Mouse (Mus musculus): ENCODE results near the gene Fxyd3. TPM values are rescaled to one million over a fixed set of nuclear protein-coding genes. Genes with fewer than 3 reads are reported as not detected.

Gene Fxyd3
- polyA plus RNA-seq, 1 experiment from 2014 or later: 1.1 TPM

DNA sequence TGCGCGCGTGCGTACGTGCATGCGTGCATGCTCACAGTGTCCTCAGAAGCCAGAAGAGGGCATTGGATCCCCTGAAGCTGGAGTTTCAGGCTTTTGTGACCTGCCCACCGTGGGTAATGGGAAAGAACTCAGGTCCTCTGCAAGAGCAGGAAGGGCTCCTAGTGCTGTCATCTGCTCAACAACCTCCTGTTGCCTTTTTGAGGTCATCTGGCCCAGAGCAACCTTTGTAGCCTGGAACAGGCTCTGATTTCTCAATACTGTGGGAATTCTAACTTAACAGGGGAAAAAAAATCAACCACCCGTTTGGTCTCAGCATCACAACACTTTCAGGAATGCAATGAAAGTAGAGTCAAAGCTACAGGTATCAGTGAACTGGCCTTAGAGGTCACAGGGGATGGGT lies 3.2 kb upstream of the Fxyd3 start:
- H3K36me3 ChIP-seq (replicated peaks): no peaks in the 10 kb centered on the region
- WGBS: 88% methylated on average over 8 of the region's 8 CpGs
- H3K9ac ChIP-seq: no peak overlapping the region
- no peak overlapping the region for H3K27ac ChIP-seq
- no peak for ATAC-seq (ENCODE audit: low FRiP score)
- H3K4me3 ChIP-seq (replicated peaks): no peak overlapping the region
- H3K4me2 ChIP-seq: no peak overlapping the region
- peaks cover 8% of the 10 kb centered on the region for H3K4me1 ChIP-seq
- H3K9me3 ChIP-seq: no peaks in the 10 kb centered on the region
- H3K27me3 ChIP-seq: 0 out of 2 replicates have a peak, but pooled peaks cover 4% of the 10 kb centered on the region

DNA sequence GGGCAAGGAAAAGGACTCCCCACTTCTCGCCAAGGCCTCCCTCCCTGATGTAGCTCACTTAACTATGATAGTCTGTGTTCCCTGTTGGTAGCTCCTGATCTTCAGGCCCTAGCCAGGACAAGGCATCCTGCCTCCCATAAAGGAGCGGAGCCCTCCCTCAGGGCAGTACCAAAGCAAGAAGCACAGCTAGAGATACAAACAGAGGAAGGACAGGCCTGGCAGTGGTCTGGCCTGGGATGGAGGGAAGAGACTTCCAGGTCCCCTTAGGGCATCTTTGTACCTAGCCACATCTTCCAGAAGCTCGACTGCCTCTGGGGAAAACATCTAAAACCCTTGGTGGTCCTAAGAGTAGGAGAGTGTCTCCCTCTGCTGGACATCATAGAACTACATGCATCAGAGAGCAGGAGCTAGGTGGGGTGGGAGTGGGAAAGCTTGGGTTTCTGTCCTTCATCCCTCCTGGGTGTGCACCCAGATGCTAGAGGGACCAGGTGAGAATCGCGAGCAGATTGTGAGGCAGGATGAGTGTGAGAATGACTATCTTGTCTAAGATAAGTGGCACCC lies 1.5 kb upstream of the Fxyd3 start:
- no peak overlapping the region for H3K4me2 ChIP-seq
- H3K27ac ChIP-seq: no peak overlapping the region
- H3K4me3 ChIP-seq (replicated peaks): no peak overlapping the region
- H3K4me1 ChIP-seq: peaks cover 4% of the 10 kb centered on the region
- no peak for ATAC-seq (ENCODE audit: low FRiP score)
- H3K36me3 ChIP-seq (replicated peaks): no peaks in the 10 kb centered on the region
- no peaks in the 10 kb centered on the region for H3K9me3 ChIP-seq
- no peaks in the 10 kb centered on the region for H3K27me3 ChIP-seq
- no peak overlapping the region for H3K9ac ChIP-seq
- 53% methylated on average over 5 of the region's 5 CpGs for WGBS

DNA sequence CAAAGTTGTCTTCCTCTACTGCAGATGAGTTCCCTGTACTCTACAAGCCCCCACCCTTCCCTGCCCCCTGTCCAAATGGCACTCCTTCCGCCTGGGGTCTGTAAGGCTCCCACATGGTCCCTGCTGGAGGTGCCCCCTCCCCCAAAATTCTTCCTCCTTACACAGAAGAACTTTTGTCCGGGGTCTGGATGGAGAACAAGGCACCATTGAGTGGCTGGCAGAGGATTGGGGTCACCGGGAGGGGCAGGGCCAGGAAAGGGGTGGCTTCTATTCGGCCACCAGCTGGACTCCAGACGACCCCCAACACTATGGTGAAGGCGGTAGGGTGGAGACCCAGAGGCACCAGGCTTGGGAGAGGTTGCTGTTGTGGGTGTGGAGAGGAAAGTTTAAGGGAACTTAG lies 966 bp upstream of the Fxyd3 start:
- no peak for ATAC-seq (ENCODE audit: low FRiP score)
- Histone ChIP-seq H3K36me3 (replicated peaks) (no peaks in the 10 kb centered on the region), H3K4me1 (no peaks in the 10 kb centered on the region), H3K27ac (no peak overlapping the region), H3K9ac (no peak overlapping the region), H3K4me2 (no peak overlapping the region), H3K4me3 (replicated peaks) (no peak overlapping the region), H3K9me3 (no peaks in the 10 kb centered on the region), H3K27me3 (no peaks in the 10 kb centered on the region)
- WGBS: 53% methylated on average over 6 of the region's 6 CpGs

DNA sequence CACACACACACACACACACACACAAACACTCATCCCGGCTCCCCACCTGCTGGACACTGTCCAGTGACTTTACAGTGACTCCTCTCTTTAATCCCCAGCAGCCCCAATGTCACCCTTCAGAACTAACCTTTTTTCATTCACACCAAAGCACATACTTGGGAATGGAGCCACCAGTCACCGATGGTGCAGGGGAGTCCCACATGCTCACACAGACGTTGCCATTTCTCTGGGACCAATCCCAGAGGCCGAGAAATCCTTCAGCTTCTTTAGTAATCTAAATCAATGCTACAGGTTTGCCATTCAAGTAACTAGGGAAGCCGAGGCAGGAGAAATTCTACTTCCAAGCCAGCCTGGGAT lies 1.8 kb downstream of the Fxyd3 start:
- WGBS: 82% methylated on average over 5 of the region's 5 CpGs
- Histone ChIP-seq H3K9ac (no peak overlapping the region), H3K36me3 (replicated peaks) (no peaks in the 10 kb centered on the region), H3K9me3 (no peaks in the 10 kb centered on the region), H3K4me1 (no peaks in the 10 kb centered on the region; the same call in 1 of the 2 replicates), H3K27me3 (no peaks in the 10 kb centered on the region), H3K4me3 (replicated peaks) (no peak overlapping the region), H3K27ac (no peak overlapping the region), H3K4me2 (no peak overlapping the region)
- ATAC-seq (ENCODE audit: low FRiP score): no peak

DNA sequence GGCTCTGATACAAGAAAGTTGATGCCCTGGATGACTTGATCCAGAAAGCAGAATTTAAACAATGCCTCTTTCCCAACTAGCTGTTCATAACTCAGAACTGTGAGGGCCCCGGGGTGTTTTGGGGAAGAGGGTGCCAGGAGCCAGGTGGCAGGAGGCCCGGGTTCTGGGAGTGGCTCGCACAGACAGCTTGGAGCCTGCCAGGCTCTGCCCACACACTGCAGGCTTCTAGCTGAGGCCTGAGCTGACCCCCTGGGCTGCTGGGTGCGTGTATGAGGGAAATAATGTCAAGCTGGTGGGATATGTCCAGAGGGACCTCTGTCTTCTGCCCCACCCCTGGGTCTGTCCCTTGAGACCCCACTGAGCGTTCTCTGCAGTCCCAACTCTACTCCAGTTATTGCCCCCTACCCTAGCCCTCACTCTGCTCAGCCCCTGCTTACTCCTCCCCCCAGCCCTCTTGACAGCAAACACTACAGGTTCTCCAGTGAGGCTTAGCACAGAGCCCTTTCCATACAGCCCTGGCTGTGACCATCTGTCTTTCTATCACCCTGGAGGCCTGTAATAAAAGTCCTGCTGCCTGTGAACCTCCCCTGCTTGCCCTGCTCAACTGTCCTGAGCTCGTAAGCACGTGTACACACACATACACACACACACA lies 2.3 kb downstream of the Fxyd3 start:
- H3K4me2 ChIP-seq: no peak overlapping the region
- no peaks in the 10 kb centered on the region for H3K27me3 ChIP-seq
- no peaks in the 10 kb centered on the region for H3K36me3 ChIP-seq (replicated peaks)
- no peaks in the 10 kb centered on the region for H3K9me3 ChIP-seq
- ATAC-seq (ENCODE audit: low FRiP score): no peak
- no peak overlapping the region for H3K9ac ChIP-seq
- H3K27ac ChIP-seq: no peak overlapping the region
- no peaks in the 10 kb centered on the region; the same call in 1 of the 2 replicates for H3K4me1 ChIP-seq
- 68% methylated on average over 7 of the region's 7 CpGs for WGBS
- no peak overlapping the region for H3K4me3 ChIP-seq (replicated peaks)

DNA sequence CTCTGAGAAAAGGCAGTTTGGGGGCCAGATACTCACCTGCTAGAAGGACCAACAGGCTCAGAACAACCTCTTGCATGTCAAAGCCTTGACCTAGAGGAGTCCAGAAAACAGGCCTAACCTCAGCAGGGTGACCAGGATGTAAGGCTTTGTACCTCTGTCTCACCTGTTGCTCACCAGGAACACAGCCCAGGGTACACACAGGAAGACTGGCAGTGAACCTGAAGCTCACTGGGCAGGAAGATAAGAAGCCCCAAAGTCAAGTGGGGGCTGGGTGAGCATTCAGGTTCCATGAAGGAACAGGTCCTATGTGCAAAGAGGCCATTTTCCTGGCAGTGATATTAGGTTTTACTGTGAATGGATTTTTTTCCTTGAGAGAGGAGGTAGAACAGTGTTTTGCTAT lies 3.0 kb downstream of the Fxyd3 start:
- H3K9me3 ChIP-seq: no peaks in the 10 kb centered on the region
- no peak for ATAC-seq (ENCODE audit: low FRiP score)
- H3K4me2 ChIP-seq: no peak overlapping the region
- H3K4me3 ChIP-seq (replicated peaks): no peak overlapping the region
- no peaks in the 10 kb centered on the region; the same call in 1 of the 2 replicates for H3K4me1 ChIP-seq
- no peaks in the 10 kb centered on the region for H3K27me3 ChIP-seq
- H3K36me3 ChIP-seq (replicated peaks): no peaks in the 10 kb centered on the region
- H3K9ac ChIP-seq: no peak overlapping the region
- H3K27ac ChIP-seq: no peak overlapping the region

DNA sequence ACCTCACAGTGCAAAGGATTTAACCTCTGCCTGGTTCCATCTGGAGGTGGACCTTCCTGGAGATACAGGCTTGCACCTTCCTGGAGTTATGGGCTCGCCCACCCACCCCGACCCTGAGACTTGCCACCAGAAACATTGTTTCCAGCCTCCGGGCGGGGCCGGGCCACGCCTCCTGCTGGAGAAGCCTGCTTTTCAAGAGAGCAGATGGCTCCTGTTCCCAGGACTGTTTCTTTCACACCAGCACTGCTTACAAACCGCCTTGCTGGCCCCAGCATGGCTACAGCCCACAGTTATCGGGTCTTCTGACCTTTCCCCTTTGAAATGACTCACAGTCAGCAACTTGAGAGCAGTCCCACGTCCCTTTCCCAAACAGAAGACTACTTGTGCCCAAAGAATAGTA lies 4.2 kb downstream of the Fxyd3 start:
- H3K9ac ChIP-seq: no peak overlapping the region
- H3K9me3 ChIP-seq: no peaks in the 10 kb centered on the region
- H3K27me3 ChIP-seq: no peaks in the 10 kb centered on the region
- no peaks in the 10 kb centered on the region; the same call in 1 of the 2 replicates for H3K4me1 ChIP-seq
- H3K4me2 ChIP-seq: no peak overlapping the region
- 67% methylated on average over 9 of the region's 9 CpGs for WGBS
- H3K4me3 ChIP-seq (replicated peaks): no peak overlapping the region
- H3K36me3 ChIP-seq (replicated peaks): no peaks in the 10 kb centered on the region
- H3K27ac ChIP-seq: no peak overlapping the region
- no peak for ATAC-seq (ENCODE audit: low FRiP score)

DNA sequence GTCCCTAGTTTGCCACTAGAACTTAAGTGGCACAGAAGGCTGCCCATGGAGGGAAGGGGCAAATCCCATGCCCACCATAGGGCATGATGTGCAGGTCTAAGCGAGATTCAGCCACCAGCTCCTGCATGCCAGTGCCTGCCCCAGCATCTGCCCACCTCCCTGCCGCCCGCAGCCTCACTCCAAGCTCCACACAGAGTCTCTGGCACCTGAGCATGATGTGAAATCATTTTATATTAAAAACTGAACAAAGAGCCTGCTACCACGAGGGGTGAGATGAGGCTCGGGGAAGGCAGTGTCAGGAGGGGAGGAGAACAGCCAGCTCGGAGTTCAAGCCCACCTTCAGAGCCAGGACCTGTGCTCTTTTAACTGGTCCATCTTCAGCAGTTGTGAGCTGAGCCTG lies 6.2 kb downstream of the Fxyd3 start:
- no peak overlapping the region for H3K27ac ChIP-seq
- no peaks in the 10 kb centered on the region for H3K36me3 ChIP-seq (replicated peaks)
- WGBS: 77% methylated on average over 6 of the region's 6 CpGs
- no peak overlapping the region for H3K4me3 ChIP-seq (replicated peaks)
- H3K4me2 ChIP-seq: no peak overlapping the region
- H3K4me1 ChIP-seq: no peaks in the 10 kb centered on the region; the same call in 1 of the 2 replicates
- no peaks in the 10 kb centered on the region; the same call in 1 of the 2 replicates for H3K27me3 ChIP-seq
- H3K9ac ChIP-seq: no peak overlapping the region
- no peak for ATAC-seq (ENCODE audit: low FRiP score)
- H3K9me3 ChIP-seq: no peaks in the 10 kb centered on the region

DNA sequence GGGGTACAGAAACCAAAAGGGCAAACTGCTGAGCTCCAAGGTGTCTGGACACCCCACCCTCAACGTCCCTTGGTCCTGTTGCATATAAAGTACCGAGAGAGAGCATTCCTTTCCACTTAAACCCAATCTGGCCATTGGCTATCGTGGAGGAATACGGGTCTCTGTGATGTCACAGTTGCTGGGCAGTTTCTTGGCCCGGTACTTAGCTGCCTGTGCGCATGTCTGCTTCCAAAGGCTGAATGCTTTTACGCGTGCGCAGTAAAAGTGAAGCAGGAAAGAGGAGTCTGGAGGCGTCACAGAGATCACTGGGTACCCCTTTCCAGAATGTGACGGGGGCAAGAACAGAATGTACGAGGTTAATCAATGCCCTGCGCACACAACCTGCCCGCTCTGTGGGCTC lies 7.0 kb downstream of the Fxyd3 start:
- Histone ChIP-seq H3K4me1 (no peaks in the 10 kb centered on the region; the same call in 1 of the 2 replicates), H3K9ac (no peak overlapping the region), H3K27me3 (no peaks in the 10 kb centered on the region; the same call in 1 of the 2 replicates), H3K27ac (no peak overlapping the region), H3K36me3 (replicated peaks) (no peaks in the 10 kb centered on the region), H3K4me3 (replicated peaks) (no peak overlapping the region), H3K4me2 (no peak overlapping the region), H3K9me3 (no peaks in the 10 kb centered on the region)
- WGBS: 90% methylated on average over 14 of the region's 14 CpGs
- no peak for ATAC-seq (ENCODE audit: low FRiP score)

DNA sequence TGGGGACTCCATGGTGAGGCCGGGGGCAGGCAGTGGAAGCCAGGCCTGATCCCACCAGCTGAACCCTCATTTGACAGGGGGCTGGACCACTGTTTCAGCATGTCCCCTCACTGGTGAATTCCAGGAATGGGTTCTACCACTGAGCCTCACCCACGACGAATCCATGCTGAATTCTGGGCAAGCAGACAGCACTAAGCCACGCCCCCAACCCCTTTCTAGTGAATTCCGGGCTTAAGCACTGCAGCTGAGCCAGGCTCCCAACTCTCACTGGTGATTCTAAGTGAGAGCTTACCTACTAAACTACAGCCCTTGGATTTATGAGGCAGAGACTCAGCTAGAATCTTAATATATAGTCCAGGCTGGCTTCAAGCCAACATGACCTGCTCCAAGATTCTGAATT lies 8.7 kb downstream of the Fxyd3 start:
- Histone ChIP-seq H3K36me3 (replicated peaks) (no peaks in the 10 kb centered on the region), H3K27me3 (no peaks in the 10 kb centered on the region; the same call in 1 of the 2 replicates), H3K4me3 (replicated peaks) (no peak overlapping the region), H3K9ac (no peak overlapping the region), H3K27ac (no peak overlapping the region), H3K4me1 (no peaks in the 10 kb centered on the region; the same call in 1 of the 2 replicates), H3K4me2 (no peak overlapping the region), H3K9me3 (no peaks in the 10 kb centered on the region)
- WGBS: 54% methylated on average over 5 of the region's 5 CpGs
- no peak for ATAC-seq (ENCODE audit: low FRiP score)

DNA sequence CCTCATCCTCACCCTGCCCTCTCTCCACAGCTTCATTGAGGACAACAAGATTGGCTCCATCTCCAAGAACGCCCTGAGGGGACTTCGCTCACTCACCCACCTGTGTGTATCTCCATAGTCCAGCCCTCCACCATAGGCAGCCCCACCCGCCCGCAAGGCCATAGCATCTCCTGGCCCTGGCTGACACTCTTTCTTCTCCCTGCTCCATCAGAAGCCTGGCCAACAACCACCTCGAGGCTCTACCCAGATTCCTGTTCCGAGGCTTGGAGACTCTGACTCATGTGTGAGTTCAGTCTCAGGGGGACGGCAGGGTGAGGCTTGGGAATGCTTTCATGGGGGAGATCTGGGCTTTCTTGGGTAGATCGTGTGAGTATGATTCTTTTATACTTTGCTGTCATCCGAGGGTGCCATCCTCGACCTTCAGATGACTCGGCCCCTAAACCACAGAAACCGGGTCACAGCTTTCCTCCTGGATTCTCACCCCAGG lies 13.4 kb downstream of the Fxyd3 start:
- Histone ChIP-seq H3K9me3 (no peaks in the 10 kb centered on the region), H3K4me2 (no peak overlapping the region), H3K4me1 (0 out of 2 replicates have a peak, but pooled peaks cover 5% of the 10 kb centered on the region), H3K4me3 (replicated peaks) (no peak overlapping the region), H3K9ac (no peak overlapping the region), H3K27ac (no peak overlapping the region), H3K36me3 (replicated peaks) (no peaks in the 10 kb centered on the region), H3K27me3 (no peaks in the 10 kb centered on the region; the same call in 1 of the 2 replicates)
- no peak for ATAC-seq (ENCODE audit: low FRiP score)
- 92% methylated on average over 12 of the region's 12 CpGs for WGBS

DNA sequence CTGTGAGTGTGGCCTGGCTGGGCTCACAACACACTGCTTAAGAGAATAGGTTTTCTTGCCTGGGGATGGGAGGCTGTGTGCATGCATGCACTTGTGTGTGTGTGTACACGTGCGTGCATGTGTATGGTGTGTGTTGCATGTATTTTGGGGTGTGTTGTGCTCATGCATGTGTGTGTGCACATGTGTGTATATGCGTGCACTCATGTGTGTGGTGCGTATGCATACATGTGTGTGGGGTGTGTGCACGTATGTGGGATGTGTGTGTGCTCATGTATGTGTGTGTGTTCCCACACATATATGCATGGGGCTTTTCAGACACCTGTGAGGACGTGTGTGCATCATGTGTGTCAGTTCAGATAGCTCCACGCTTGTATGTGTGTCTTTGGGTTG lies 15.9 kb downstream of the Fxyd3 start:
- Histone ChIP-seq H3K4me2 (no peak overlapping the region), H3K9ac (no peak overlapping the region), H3K36me3 (replicated peaks) (no peaks in the 10 kb centered on the region), H3K9me3 (no peaks in the 10 kb centered on the region), H3K4me1 (peaks cover 6% of the 10 kb centered on the region), H3K4me3 (replicated peaks) (no peak overlapping the region), H3K27me3 (0 out of 2 replicates have a peak, but pooled peaks cover 7% of the 10 kb centered on the region), H3K27ac (no peak overlapping the region)
- WGBS: 87% methylated on average over 7 of the region's 7 CpGs
- no peak for ATAC-seq (ENCODE audit: low FRiP score)

Measured in forebrain, embryonic 12.5 days (tissue).